Mouse (Mus musculus) forebrain, embryonic 14.5 days (tissue): ENCODE results near the gene D130040H23Rik. TPM values are rescaled to one million over a fixed set of nuclear protein-coding genes. Genes with fewer than 3 reads are reported as not detected.

Source experiments
- polyA plus RNA-seq: library from polyadenylated mRNA; unstranded; fragments of >200 nt; fragmentation: Nextera tagmentation; extraction: Ambion mirVana; gene quantifications from 2 replicates; pipeline ENCODE4 v1.2.1, GENCODE M21; 2014

D130040H23Rik gene
- polyA plus RNA-seq, 1 experiment from 2014 or later: 8.0 TPM

Other genes with a start within 250 kb of the D130040H23Rik start
- gene Zfp930, start 62.0 kb upstream of the D130040H23Rik start, polyA plus RNA-seq: 17.6 and 19.1 TPM in 2 replicates
- gene Gm9495, start 182.5 kb downstream of the D130040H23Rik start, polyA plus RNA-seq: not detected in 2 replicates